Mouse (Mus musculus) heart, postnatal 0 days (tissue): ENCODE data around the gene Cubn.

ENCODE experiments used
- CTCF ChIP-seq: IDR thresholded peaks from 2 replicates; pipeline ENCODE4 v1.5.1; 2016; ENCODE audit warnings: antibody characterized with exemption, control low read depth, low read depth
- EP300 ChIP-seq: IDR thresholded peaks from 2 replicates; pipeline ENCODE4 v1.6.1; 2016; ENCODE audit warnings: antibody characterized with exemption, low read depth

GRCm38 (mm10) chr2:13432002-13432401 lies 59.6 kb downstream of the Cubn start:
- TF ChIP-seq EP300 (no peak), CTCF (no peak)
